Mouse (Mus musculus) lung, embryonic 14.5 days (tissue): ENCODE measurements around the gene Gnas. TPM values are rescaled to one million over a fixed set of nuclear protein-coding genes. Genes with fewer than 3 reads are reported as not detected.
A peak's percentile ranks its signal among the peaks of the same experiment; 100 is the strongest.

Experiments
- ATAC-seq: fragments of 200-750 bp; cut with Nextera tagmentation; 2 replicates; pipeline ENCODE4 v1.8.0; 2017; ENCODE audit warnings: mild to moderate bottlenecking, moderate TSS enrichment, moderate library complexity; ENCODE audit not compliant: insufficient read depth
- DNase-seq: peaks from one replicate; pipeline ENCODE4 v3.0.0-alpha.2; 2015
- H3K27ac ChIP-seq: fragments of 300-500 bp; sonication (generic); 2 replicates; pipeline ENCODE4 v1.5.1; 2014; ENCODE audit warnings: low read depth, mild to moderate bottlenecking, moderate library complexity
- H3K27me3 ChIP-seq: fragments of 300-500 bp; sonication (generic); 2 replicates; pipeline ENCODE4 v1.6.1; 2014; ENCODE audit warnings: low read length, control low read depth; ENCODE audit not compliant: insufficient read depth
- H3K36me3 ChIP-seq: fragments of 300-500 bp; sonication (generic); 2 replicates; pipeline ENCODE4 v1.6.1; 2014; ENCODE audit warnings: control low read depth; ENCODE audit not compliant: insufficient read depth
- H3K4me1 ChIP-seq: fragments of 300-500 bp; sonication (generic); 2 replicates; pipeline ENCODE4 v1.6.1; 2014; ENCODE audit warnings: antibody characterized with exemption, control low read depth; ENCODE audit not compliant: insufficient read depth
- H3K4me2 ChIP-seq: fragments of 300-500 bp; sonication (generic); 2 replicates; pipeline ENCODE4 v1.6.1; 2014; ENCODE audit warnings: mild to moderate bottlenecking
- H3K4me3 ChIP-seq: fragments of 300-500 bp; sonication (generic); 2 replicates; pipeline ENCODE4 v1.5.1; 2014; ENCODE audit warnings: low read depth, low read length
- H3K9ac ChIP-seq: fragments of 300-500 bp; sonication (generic); 2 replicates; pipeline ENCODE4 v1.6.1; 2014
- H3K9me3 ChIP-seq: fragments of 300-500 bp; sonication (generic); 2 replicates; pipeline ENCODE4 v1.6.1; 2016; ENCODE audit warnings: low read depth, low read length, control low read depth
- CTCF ChIP-seq: IDR thresholded peaks from 2 replicates; pipeline ENCODE4 v1.5.1; 2016; ENCODE audit warnings: antibody characterized with exemption, low read depth
- WGBS: fragments of 180-500 bp; shearing (Covaris S2); extraction: QIAGEN DNeasy Blood & Tissue Kit; methylation state at CpG from one replicate; pipeline ENCODE4 v1.1.7; 2014; 5-methylcytosine and 5-hydroxymethylcytosine counted together
- polyA plus RNA-seq: library from polyadenylated mRNA; unstranded; fragments of >200 nt; fragmentation: Nextera tagmentation; extraction: Ambion mirVana; gene quantifications from 2 replicates; pipeline ENCODE4 v1.2.1, GENCODE M21; 2014

The Gnas gene
- polyA plus RNA-seq, 1 experiment from 2014 or later, result 2,011 TPM

DNA sequence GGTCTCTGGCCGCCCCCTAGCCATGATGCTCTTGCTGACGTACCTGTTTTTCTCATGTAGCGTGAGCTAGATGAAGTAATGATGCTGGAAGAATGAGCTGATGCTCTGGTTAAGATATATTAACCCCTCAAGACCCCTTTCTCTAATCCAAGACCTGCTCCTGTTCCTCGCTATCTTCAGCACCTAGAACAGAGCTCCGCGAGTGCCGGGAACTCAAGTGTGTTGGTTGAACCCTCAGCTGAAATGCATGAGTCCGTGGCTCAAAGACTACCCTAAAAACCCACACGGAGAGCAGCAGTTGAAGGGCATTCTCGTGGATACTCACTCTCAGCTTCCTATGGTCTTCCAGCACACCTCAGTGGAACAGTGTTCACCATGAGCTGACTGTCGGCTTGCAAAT lies 779 bp upstream of the Gnas start:
- no peak for TF ChIP-seq CTCF
- Histone ChIP-seq H3K9me3 (peaks cover 30% of the 10 kb centered on the region), H3K4me3 (0 out of 2 replicates have a peak overlapping the region, but pooled peaks have one; percentile 8), H3K4me2 (peak overlapping the region; percentile 52; the same call in 1 of the 2 replicates), H3K27ac (no peak overlapping the region), H3K4me1 (no peaks in the 10 kb centered on the region), H3K36me3 (peaks cover 80% of the 10 kb centered on the region), H3K27me3 (peaks cover 44% of the 10 kb centered on the region), H3K9ac (no peak overlapping the region)
- WGBS, result 47% methylated on average over 11 of the region's 11 CpGs
- ATAC-seq (no peak), DNase-seq (no peak)

DNA sequence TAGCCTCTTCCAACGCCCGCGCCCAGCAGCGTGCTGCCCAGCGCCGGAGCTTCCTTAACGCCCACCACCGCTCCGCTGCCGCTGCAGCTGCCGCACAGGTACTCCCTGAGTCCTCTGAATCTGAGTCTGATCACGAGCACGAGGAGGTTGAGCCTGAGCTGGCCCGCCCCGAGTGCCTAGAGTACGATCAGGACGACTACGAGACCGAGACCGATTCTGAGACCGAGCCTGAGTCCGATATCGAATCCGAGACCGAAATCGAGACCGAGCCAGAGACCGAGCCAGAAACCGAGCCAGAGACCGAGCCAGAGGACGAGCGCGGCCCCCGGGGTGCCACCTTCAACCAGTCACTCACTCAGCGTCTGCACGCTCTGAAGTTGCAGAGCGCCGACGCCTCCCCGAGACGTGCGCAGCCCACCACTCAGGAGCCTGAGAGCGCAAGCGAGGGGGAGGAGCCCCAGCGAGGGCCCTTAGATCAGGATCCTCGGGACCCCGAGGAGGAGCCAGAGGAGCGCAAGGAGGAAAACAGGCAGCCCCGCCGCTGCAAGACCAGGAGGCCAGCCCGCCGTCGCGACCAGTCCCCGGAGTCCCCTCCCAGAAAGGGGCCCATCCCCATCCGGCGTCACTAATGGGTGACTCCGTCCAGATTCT lies 812 bp downstream of the Gnas start:
- Histone ChIP-seq H3K4me2 (peak overlapping the region; percentile 52), H3K9ac (no peak overlapping the region; the same call in 1 of the 2 replicates), H3K4me1 (no peaks in the 10 kb centered on the region), H3K36me3 (peaks cover 82% of the 10 kb centered on the region), H3K4me3 (peak overlapping the region; percentile 29), H3K27me3 (peaks cover 47% of the 10 kb centered on the region), H3K27ac (no peak overlapping the region), H3K9me3 (peaks cover 30% of the 10 kb centered on the region)
- TF ChIP-seq CTCF, result no peak
- ATAC-seq (no peak), DNase-seq (no peak)
- WGBS, result 41% methylated on average over 58 of the region's 58 CpGs

DNA sequence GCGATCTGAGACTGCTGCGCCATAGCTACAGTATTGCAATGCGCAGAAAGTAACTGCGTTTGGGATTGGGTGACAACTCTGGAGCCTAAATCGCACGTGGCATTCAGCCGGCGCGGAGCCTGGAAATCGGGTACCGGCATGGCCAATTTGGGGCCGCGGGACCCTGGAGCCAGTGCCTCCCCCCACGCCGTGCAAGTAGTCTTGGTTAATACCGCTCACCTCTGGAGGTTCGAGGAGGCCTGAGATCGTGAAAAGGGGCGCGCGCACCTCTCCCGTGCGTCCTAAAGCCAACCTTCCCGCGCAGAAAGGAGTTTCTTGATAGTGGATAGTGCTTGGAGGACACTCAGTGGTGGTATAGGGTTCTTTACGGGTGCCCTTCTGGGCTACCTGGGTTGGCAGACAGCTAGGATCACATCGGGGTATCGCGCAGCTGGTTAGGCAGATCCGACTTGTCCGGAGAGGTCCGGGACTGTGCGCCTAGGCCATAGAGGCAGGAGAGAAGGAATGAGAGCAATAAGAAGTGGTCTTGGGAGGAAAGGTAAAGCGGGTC lies 1.9 kb downstream of the Gnas start:
- ATAC-seq (no peak), DNase-seq (no peak)
- 45% methylated on average over 34 of the region's 34 CpGs for WGBS
- no peak for TF ChIP-seq CTCF
- no peak overlapping the region for H3K4me2 ChIP-seq
- H3K27me3 ChIP-seq, result peaks cover 47% of the 10 kb centered on the region
- peaks cover 30% of the 10 kb centered on the region for H3K9me3 ChIP-seq
- H3K4me3 ChIP-seq, result peak overlapping the region; percentile 29
- H3K9ac ChIP-seq, result no peak overlapping the region
- peaks cover 79% of the 10 kb centered on the region for H3K36me3 ChIP-seq
- no peaks in the 10 kb centered on the region for H3K4me1 ChIP-seq
- no peak overlapping the region for H3K27ac ChIP-seq

DNA sequence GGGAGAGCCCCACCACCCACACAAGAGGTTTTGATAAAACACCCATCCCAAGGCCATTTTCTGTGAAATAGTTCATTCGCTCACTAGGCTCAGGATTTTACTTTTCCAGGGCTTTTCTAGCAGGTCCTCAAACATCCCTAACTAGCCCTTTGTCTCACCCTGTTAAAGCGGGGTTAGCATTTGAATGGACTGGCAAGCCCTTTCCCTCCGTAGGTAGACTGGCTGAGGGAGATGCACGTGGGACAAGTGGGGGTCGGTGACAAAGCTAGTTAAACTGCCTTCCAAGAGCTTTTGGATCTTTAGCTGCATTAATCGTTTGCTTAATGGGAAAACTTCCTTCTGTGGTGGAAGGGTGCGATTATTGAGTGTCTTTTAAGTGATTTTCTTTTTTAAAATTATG lies 3.8 kb downstream of the Gnas start:
- no peak for TF ChIP-seq CTCF
- peaks cover 30% of the 10 kb centered on the region for H3K9me3 ChIP-seq
- H3K4me3 ChIP-seq, result no peak overlapping the region
- no peak overlapping the region for H3K9ac ChIP-seq
- no peak overlapping the region for H3K4me2 ChIP-seq
- H3K27ac ChIP-seq, result no peak overlapping the region
- no peaks in the 10 kb centered on the region for H3K4me1 ChIP-seq
- no peak for ATAC-seq
- DNase-seq, result no peak
- H3K27me3 ChIP-seq, result peaks cover 47% of the 10 kb centered on the region
- 42% methylated on average over 7 of the region's 7 CpGs for WGBS
- H3K36me3 ChIP-seq, result peaks cover 65% of the 10 kb centered on the region

DNA sequence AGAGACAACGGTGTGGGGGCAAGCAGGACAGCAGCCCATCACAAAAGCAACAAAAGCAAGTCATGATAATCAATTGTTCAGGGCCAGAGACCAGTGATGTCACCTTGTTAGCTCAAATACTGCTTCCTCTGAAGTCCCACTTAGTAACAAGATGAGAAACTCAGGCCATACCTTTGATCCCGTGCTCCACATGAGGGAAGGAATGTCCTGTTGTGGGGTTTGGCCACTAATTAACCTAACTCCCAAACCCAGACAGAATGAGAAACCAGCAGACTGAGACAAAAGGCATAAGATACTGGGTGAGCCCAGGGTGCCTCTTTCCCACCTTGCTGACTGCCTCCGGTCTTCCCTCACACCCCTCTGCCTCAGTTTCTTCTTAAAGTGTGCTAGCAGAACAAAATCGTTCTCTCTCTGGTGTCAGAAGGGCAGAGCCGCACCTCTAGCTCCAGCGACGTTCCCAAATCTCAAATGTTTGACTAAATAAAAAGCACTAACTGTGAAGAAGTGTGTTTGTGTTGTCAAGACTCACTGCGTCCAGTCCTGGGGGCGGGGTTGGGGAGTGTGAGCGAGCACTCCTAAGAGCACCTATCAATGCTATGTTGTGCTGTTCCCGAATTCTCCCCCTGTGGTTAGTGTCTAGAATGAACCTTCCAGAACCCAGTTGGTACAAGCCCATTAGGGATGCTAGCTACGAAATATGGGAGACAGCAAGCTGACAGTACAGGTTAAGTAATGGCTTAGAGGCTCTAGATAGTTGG lies 4.7 kb downstream of the Gnas start:
- DNase-seq (no peak), ATAC-seq (no peak)
- WGBS, result 41% methylated on average over 12 of the region's 12 CpGs
- 0 out of 2 replicates have a peak, but pooled peaks cover 4% of the 10 kb centered on the region for H3K4me1 ChIP-seq
- no peak overlapping the region for H3K9ac ChIP-seq
- TF ChIP-seq CTCF, result no peak
- H3K27me3 ChIP-seq, result peaks cover 43% of the 10 kb centered on the region
- H3K4me2 ChIP-seq, result no peak overlapping the region
- H3K4me3 ChIP-seq, result no peak overlapping the region
- no peak overlapping the region for H3K27ac ChIP-seq
- peaks cover 58% of the 10 kb centered on the region for H3K36me3 ChIP-seq
- H3K9me3 ChIP-seq, result peaks cover 30% of the 10 kb centered on the region

DNA sequence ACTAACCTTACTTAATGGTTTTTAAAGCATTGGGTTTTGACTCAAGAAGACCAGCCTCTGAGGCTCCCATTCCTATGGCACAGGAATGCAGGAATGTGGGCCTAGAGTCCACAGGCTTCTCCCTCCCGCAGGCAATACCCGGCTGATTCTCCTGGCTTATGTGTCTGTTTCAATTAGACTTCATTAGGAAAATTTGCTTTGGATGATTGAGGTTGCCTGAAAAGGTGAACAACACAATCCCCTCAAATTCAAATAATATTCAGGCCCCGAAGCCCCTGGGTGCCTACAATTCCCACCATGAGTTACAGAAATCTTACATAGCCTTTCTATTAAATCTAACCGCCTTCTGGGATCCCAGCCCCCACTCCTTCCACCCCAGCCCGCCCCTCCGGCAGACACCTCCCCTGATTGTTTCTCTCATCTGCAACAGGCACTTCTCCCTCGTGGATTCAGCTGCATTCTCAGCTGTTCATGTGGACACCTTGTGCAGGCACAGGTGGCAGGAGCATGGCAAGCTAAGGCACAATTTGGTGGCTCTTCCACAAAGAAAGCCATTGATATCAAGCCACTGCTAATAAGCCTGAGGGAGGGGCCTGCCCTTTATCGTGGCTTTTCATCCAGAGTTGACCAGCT lies 7.0 kb downstream of the Gnas start:
- WGBS, result 57% methylated on average over 8 of the region's 8 CpGs

More for the DNA sequence above, 7.0 kb downstream of the Gnas start:
- Histone ChIP-seq H3K27ac (no peak overlapping the region), H3K9me3 (peaks cover 27% of the 10 kb centered on the region; the same call in 1 of the 2 replicates), H3K27me3 (peaks cover 23% of the 10 kb centered on the region), H3K4me1 (0 out of 2 replicates have a peak, but pooled peaks cover 4% of the 10 kb centered on the region), H3K9ac (peak overlapping the region; percentile 13; the same call in 1 of the 2 replicates), H3K36me3 (peaks cover 35% of the 10 kb centered on the region), H3K4me2 (peak overlapping the region; percentile 72), H3K4me3 (peak overlapping the region; percentile 35; the same call in 1 of the 2 replicates)
- DNase-seq, result no peak
- no peak for ATAC-seq
- no peak for TF ChIP-seq CTCF
